Mouse (Mus musculus) MEL (cell line): Measurements from ENCODE around the gene Gsta3. TPM values are rescaled to one million over a fixed set of nuclear protein-coding genes. Genes with fewer than 3 reads are reported as not detected.
A peak's percentile ranks its signal among the peaks of the same experiment; 100 is the strongest.

Experiments used
- DNase-seq: peaks from one replicate; pipeline ENCODE4 v3.0.0; 2011; ENCODE audit warnings: low read depth, low spot score
- H3K27ac ChIP-seq: 2 replicates; pipeline ENCODE4 v1.5.1; 2012; ENCODE audit warnings: low read depth, mild to moderate bottlenecking, control low read depth, low read length, moderate library complexity; ENCODE audit not compliant: control insufficient read depth
- H3K27me3 ChIP-seq, 2 experiments: fragments of 150-350 bp in 1 of 2; sonication (generic) in 1 of 2; 2 replicates each; pipeline ENCODE4 v1.6.1; 2012; ENCODE audit warnings: low read length in 2 of 2, mild to moderate bottlenecking in 2 of 2, improper control_type of control experiment in 1 of 2, moderate library complexity in 1 of 2; ENCODE audit not compliant: insufficient read depth in 2 of 2, control insufficient read depth in 1 of 2
- H3K36me3 ChIP-seq, 2 experiments: 2 replicates each; pipeline ENCODE4 v1.6.1; 2012 to 2014; ENCODE audit warnings: low read length in 2 of 2, improper control_type of control experiment in 1 of 2, inconsistent platforms in 1 of 2, mild to moderate bottlenecking in 1 of 2; ENCODE audit not compliant: insufficient read depth in 2 of 2, control insufficient read depth in 1 of 2
- H3K4me1 ChIP-seq, 2 experiments: fragments of 150-350 bp in 1 of 2; sonication (generic) in 1 of 2; 2 replicates each; pipeline ENCODE4 v1.6.1; 2012; ENCODE audit warnings: low read length in 2 of 2, improper control_type of control experiment in 1 of 2, mild to moderate bottlenecking in 1 of 2; ENCODE audit not compliant: insufficient read depth in 2 of 2, control insufficient read depth in 1 of 2
- H3K4me3 ChIP-seq, 2 experiments: fragments of 150-350 bp in 1 of 2; sonication (generic) in 1 of 2; 2 replicates each; pipeline ENCODE4 v1.5.1; 2012; ENCODE audit warnings: low read depth in 2 of 2, low read length in 2 of 2, mild to moderate bottlenecking in 2 of 2, moderate library complexity in 2 of 2, control low read depth in 1 of 2, improper control_type of control experiment in 1 of 2; ENCODE audit not compliant: control insufficient read depth in 1 of 2, insufficient read depth in 1 of 2
- H3K79me2 ChIP-seq: 2 replicates; pipeline ENCODE4 v1.6.1; 2012; ENCODE audit warnings: mild to moderate bottlenecking, low read length, moderate library complexity; ENCODE audit not compliant: control insufficient read depth, poor library complexity, insufficient read depth
- H3K9ac ChIP-seq: 2 replicates; pipeline ENCODE4 v1.6.1; 2012; ENCODE audit warnings: low read depth, mild to moderate bottlenecking, control low read depth, low read length, moderate library complexity; ENCODE audit not compliant: control insufficient read depth, poor library complexity, severe bottlenecking
- H3K9me3 ChIP-seq: fragments of 150-350 bp; sonication (generic); replicated peaks from 2 replicates; pipeline ENCODE4 v1.6.1; 2012; ENCODE audit warnings: mild to moderate bottlenecking, low read length, improper control_type of control experiment, moderate library complexity; ENCODE audit not compliant: insufficient read depth
- CHD1 ChIP-seq: IDR thresholded peaks from 2 replicates; pipeline ENCODE4 v1.6.1; 2012; ENCODE audit warnings: low read depth, mild to moderate bottlenecking, inconsistent platforms, low read length, improper control_type of control experiment
- CHD2 ChIP-seq: IDR thresholded peaks from 2 replicates; pipeline ENCODE4 v1.6.1; 2011; ENCODE audit warnings: low read length, improper control_type of control experiment
- GATA1 ChIP-seq: IDR thresholded peaks from 2 replicates; pipeline ENCODE4 v1.6.1; 2011; ENCODE audit warnings: low read depth, low read length, improper control_type of control experiment
- HCFC1 ChIP-seq: IDR thresholded peaks from 2 replicates; pipeline ENCODE4 v1.6.1; 2012; ENCODE audit warnings: low read depth, mild to moderate bottlenecking, inconsistent platforms, low read length, improper control_type of control experiment, moderate library complexity
- JUND ChIP-seq: IDR thresholded peaks from 2 replicates; pipeline ENCODE4 v1.6.1; 2011; ENCODE audit warnings: low read depth, mild to moderate bottlenecking, improper control_type of control experiment, low read length
- KAT2A ChIP-seq: conservative IDR thresholded peaks from 2 replicates; pipeline ENCODE4 v1.6.1; 2012; ENCODE audit warnings: low read depth, low read length, improper control_type of control experiment, inconsistent platforms
- MXI1 ChIP-seq: IDR thresholded peaks from 2 replicates; pipeline ENCODE4 v1.6.1; 2011; ENCODE audit warnings: mild to moderate bottlenecking, low read depth, low read length, improper control_type of control experiment
- MYB ChIP-seq: IDR thresholded peaks from 2 replicates; pipeline ENCODE4 v1.6.1; 2011; ENCODE audit warnings: mild to moderate bottlenecking, low read depth, low read length, improper control_type of control experiment
- MYC ChIP-seq: IDR thresholded peaks from 2 replicates; pipeline ENCODE4 v1.6.1; 2011; ENCODE audit warnings: low read depth, mild to moderate bottlenecking, low read length, improper control_type of control experiment, moderate library complexity
- NELFE ChIP-seq: IDR thresholded peaks from 2 replicates; pipeline ENCODE4 v1.6.1; 2011; ENCODE audit warnings: low read depth, low read length, improper control_type of control experiment
- POLR2AphosphoS2 ChIP-seq: IDR thresholded peaks from 2 replicates; pipeline ENCODE4 v1.6.1; 2011; ENCODE audit warnings: low read length, improper control_type of control experiment
- POLR2AphosphoS5 ChIP-seq: IDR thresholded peaks from 2 replicates; pipeline ENCODE4 v1.6.1; 2012; ENCODE audit warnings: low read depth, borderline replicate concordance, mild to moderate bottlenecking, inconsistent platforms, low read length, moderate library complexity, mixed read lengths
- RCOR1 ChIP-seq: IDR thresholded peaks from 2 replicates; pipeline ENCODE4 v1.6.1; 2012; ENCODE audit warnings: low read depth, mild to moderate bottlenecking, inconsistent platforms, low read length, improper control_type of control experiment
- TAL1 ChIP-seq: IDR thresholded peaks from 2 replicates; pipeline ENCODE4 v1.6.1; 2012; ENCODE audit warnings: mild to moderate bottlenecking, inconsistent platforms, low read length, moderate library complexity, mixed read lengths
- TBP ChIP-seq: IDR thresholded peaks from 2 replicates; pipeline ENCODE4 v1.8.0; 2011; ENCODE audit warnings: low read depth, low read length, improper control_type of control experiment
- TCF12 ChIP-seq: IDR thresholded peaks from 2 replicates; pipeline ENCODE4 v1.6.1; 2014; ENCODE audit warnings: low read depth, mild to moderate bottlenecking, inconsistent platforms, low read length, improper control_type of control experiment, moderate library complexity
- UBTF ChIP-seq: IDR thresholded peaks from 2 replicates; pipeline ENCODE4 v1.6.1; 2012; ENCODE audit warnings: low read depth, mild to moderate bottlenecking, inconsistent platforms, low read length, improper control_type of control experiment, moderate library complexity, borderline replicate concordance; ENCODE audit not compliant: insufficient read depth
- USF1 ChIP-seq: IDR thresholded peaks from 2 replicates; pipeline ENCODE4 v1.6.1; 2014; ENCODE audit warnings: low read depth, mild to moderate bottlenecking, inconsistent platforms, low read length, improper control_type of control experiment, moderate library complexity
- ZC3H11A ChIP-seq: IDR thresholded peaks from 2 replicates; pipeline ENCODE4 v1.6.1; 2012; ENCODE audit warnings: low read depth, mild to moderate bottlenecking, inconsistent platforms, low read length, improper control_type of control experiment
- ZNF384 ChIP-seq: IDR thresholded peaks from 2 replicates; pipeline ENCODE4 v1.6.1; 2012; ENCODE audit warnings: low read depth, mild to moderate bottlenecking, inconsistent platforms, low read length, improper control_type of control experiment
- polyA plus RNA-seq, 2 experiments: library from polyadenylated mRNA; stranded (reverse) in 1 of 2; unstranded in 1 of 2; fragments of >175 nt in 1 of 2; fragments of >200 nt in 1 of 2; gene quantifications; 2 replicates each; pipeline versions ENCODE4 v1.2.1 to v1.2.4; 2012; ENCODE audit warnings: low replicate concordance in 2 of 2, low read depth in 1 of 2; ENCODE audit not compliant: insufficient read length in 2 of 2, insufficient read depth in 1 of 2, missing spikeins in 1 of 2
- total RNA-seq: library from RNA; depleted of rRNA; stranded (reverse); fragments of 300-350 nt; gene quantifications from 2 replicates; pipeline ENCODE4 v1.2.3, GENCODE M21; 2012

The Gsta3 gene
- total and polyA plus RNA-seq, 3 experiments = 2.2 to 3.4 TPM; not detected in 1

- H3K27ac ChIP-seq = no peak overlapping the region
- DNase-seq = no peak
- no peaks in the 10 kb centered on the region for H3K36me3 ChIP-seq
- H3K4me3 ChIP-seq = no peak overlapping the region
- H3K4me1 ChIP-seq = no peaks in the 10 kb centered on the region
- TF ChIP-seq NELFE (no peak), GATA1 (no peak), POLR2AphosphoS2 (no peak)
- no peak overlapping the region for H3K9ac ChIP-seq
- H3K9me3 ChIP-seq = no peaks in the 10 kb centered on the region
- peaks cover 0 to 1% of the 10 kb centered on the region in 2 experiments; a peak in 1 of 4 replicates for H3K27me3 ChIP-seq
- H3K79me2 ChIP-seq = no peaks in the 10 kb centered on the region
These were observed 52.2 kb downstream of the Gsta3 start for GRCm38 (mm10) chr1:21292590-21292989.

- Histone ChIP-seq H3K9me3 (no peaks in the 10 kb centered on the region), H3K27me3 (0 out of 4 replicates have a peak, but pooled peaks cover 0 to 1% of the 10 kb centered on the region in 2 experiments), H3K27ac (no peak overlapping the region), H3K4me1 (no peaks in the 10 kb centered on the region), H3K9ac (no peak overlapping the region), H3K4me3 (no peak overlapping the region), H3K36me3 (no peaks in the 10 kb centered on the region), H3K79me2 (no peaks in the 10 kb centered on the region)
- TF ChIP-seq RCOR1 = no peak
- no peak for TF ChIP-seq HCFC1
- no peak for TF ChIP-seq USF1
- no peak for TF ChIP-seq POLR2AphosphoS5
- no peak for TF ChIP-seq CHD2
- TF ChIP-seq MYB = no peak
- TF ChIP-seq JUND = peak; percentile 82; the same call in 1 of the 2 replicates
- DNase-seq = no peak
These were observed 55.8 kb downstream of the Gsta3 start for GRCm38 (mm10) chr1:21296169-21296568.

- Histone ChIP-seq H3K9ac (no peak overlapping the region), H3K36me3 (no peaks in the 10 kb centered on the region)
- no peak for DNase-seq
- TF ChIP-seq KAT2A = no peak
- TF ChIP-seq, all 39 proteins: peak for 0
- Histone ChIP-seq H3K27me3 (no peaks in the 10 kb centered on the region), H3K4me3 (no peak overlapping the region), H3K27ac (no peak overlapping the region), H3K9me3 (no peaks in the 10 kb centered on the region), H3K4me1 (no peaks in the 10 kb centered on the region), H3K79me2 (no peaks in the 10 kb centered on the region)
These were observed 57.7 kb downstream of the Gsta3 start for GRCm38 (mm10) chr1:21298114-21298513.

GRCm38 (mm10) chr1:21299826-21300225 is 59.4 kb downstream of the Gsta3 start:
- Histone ChIP-seq H3K36me3 (no peaks in the 10 kb centered on the region), H3K27ac (no peak overlapping the region), H3K4me3 (no peak overlapping the region), H3K27me3 (no peaks in the 10 kb centered on the region), H3K79me2 (no peaks in the 10 kb centered on the region), H3K9ac (no peak overlapping the region), H3K9me3 (no peaks in the 10 kb centered on the region), H3K4me1 (no peaks in the 10 kb centered on the region)
- TF ChIP-seq ZC3H11A = no peak
- no peak for TF ChIP-seq TCF12
- TF ChIP-seq NELFE = no peak
- TF ChIP-seq TBP = no peak
- no peak for TF ChIP-seq RCOR1
- no peak for TF ChIP-seq POLR2AphosphoS2
- no peak for TF ChIP-seq UBTF
- TF ChIP-seq JUND = no peak
- no peak for TF ChIP-seq CHD1
- TF ChIP-seq KAT2A = no peak
- TF ChIP-seq POLR2AphosphoS5 = no peak
- no peak for TF ChIP-seq MYC
- TF ChIP-seq TAL1 = no peak
- no peak for TF ChIP-seq MXI1
- TF ChIP-seq ZNF384 = no peak
- TF ChIP-seq MYB = no peak
- DNase-seq = no peak
